Mouse (Mus musculus) gastrocnemius, postnatal 10 days (tissue): ENCODE data around the gene Tsc22d3. TPM values are rescaled to one million over a fixed set of nuclear protein-coding genes. Genes with fewer than 3 reads are reported as not detected.
"Not testable (repeated sequence)": the region's sequence is repeated elsewhere in the genome, so short reads cannot be mapped to it uniquely, and the experiment has no call there.

Experiments used
- DNase-seq: peaks from one replicate; pipeline ENCODE4 v3.0.0; 2021; ENCODE audit warnings: mixed read lengths
- total RNA-seq, 2 experiments: library from RNA; stranded (reverse); gene quantifications; 2 replicates each; pipeline ENCODE4 v1.2.3; 2021

Gene Tsc22d3
- total RNA-seq, 2 experiments from 2014 or later: 105 to 153 TPM

DNA sequence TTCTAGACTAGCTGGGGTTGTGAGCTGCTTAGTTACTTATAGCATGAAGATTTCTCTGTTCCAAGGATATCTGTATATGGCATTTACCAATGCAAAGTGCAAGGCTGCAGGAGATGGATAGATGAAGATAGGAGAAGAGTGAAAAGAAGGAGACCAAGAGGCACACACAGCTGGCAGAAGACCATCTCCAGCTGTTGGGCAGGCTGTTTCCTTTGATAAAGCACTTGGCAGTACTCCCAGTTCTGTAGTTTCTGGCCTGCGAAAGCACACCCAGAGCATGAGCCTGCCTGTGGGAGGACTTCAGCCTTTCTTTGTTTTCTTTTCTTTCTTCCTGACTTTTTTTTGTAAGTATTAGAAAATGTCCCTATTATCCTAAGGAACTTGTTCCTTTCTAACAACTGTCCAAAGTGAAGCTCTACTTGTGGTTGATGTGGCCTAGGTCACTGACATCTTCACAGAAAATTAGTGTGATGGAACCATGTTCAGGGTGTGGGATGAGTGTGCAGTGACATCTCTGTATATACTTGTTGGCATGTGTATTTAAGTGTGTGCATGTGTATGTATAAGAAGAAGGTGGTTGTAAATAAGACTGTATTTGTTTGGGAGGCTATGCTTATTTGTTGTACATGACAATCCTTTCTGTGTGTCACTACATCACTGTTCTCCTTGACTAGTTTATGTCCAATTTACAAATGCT, 32.6 kb downstream of the Tsc22d3 start:
- DNase-seq: no peak

DNA sequence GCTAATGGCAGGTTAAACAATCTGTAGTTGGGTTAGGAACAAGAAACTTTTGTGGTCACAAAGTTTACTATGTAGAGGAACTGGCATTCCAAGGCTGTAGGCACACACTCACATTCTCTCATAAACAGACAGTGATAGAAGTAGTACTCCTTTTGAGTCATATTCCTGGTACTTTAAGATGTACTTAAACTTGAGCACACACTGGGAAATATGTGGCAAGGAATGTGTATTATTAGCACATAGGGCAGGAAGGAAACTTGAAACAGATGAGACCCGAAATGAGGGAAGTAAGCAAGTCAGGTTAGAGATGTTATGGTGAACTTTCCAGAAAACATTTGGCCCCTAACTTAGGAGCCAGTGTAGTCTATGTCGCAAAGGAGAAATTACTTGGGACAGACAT, 34.7 kb downstream of the Tsc22d3 start:
- no peak for DNase-seq

DNA sequence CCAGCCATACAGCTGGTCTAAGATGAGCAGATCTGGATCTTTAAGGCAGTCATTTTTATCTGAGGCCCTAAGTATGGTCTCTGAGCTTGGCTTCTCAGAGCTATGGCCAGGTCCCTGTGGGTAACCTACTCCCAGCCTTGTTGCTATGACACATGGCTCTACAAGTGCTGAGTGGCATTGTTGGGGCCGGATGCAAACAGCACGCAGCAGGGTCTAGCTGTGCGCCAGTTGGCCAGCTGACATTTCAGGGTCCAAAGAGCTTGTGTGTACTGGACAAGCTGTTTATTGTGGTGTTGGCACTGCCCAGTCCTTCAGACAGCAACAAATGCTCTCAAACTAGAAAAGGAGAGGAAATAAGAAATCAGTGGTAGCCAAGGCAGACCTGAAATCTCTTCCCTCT, 35.2 kb downstream of the Tsc22d3 start:
- no peak for DNase-seq

DNA sequence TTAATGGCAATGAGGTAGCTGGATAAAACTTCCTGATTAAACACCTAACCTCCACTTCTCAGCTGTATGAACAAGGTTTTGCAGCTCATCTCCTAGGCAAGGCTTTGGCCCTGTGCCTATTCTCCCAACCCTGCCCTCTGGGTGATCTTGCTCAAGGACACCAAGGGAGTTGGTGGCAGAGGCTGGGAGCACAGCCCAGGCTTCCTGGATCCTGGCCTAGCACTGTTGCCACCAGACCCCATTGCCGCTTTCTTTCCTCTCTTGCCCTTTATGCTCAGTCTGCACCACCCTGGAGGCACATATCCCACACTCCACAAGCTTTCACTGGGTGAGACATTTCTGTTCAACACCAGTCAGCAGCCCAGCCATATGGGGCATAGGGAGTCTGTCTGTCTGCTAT, 35.7 kb downstream of the Tsc22d3 start:
- peak; percentile 23 for DNase-seq

DNA sequence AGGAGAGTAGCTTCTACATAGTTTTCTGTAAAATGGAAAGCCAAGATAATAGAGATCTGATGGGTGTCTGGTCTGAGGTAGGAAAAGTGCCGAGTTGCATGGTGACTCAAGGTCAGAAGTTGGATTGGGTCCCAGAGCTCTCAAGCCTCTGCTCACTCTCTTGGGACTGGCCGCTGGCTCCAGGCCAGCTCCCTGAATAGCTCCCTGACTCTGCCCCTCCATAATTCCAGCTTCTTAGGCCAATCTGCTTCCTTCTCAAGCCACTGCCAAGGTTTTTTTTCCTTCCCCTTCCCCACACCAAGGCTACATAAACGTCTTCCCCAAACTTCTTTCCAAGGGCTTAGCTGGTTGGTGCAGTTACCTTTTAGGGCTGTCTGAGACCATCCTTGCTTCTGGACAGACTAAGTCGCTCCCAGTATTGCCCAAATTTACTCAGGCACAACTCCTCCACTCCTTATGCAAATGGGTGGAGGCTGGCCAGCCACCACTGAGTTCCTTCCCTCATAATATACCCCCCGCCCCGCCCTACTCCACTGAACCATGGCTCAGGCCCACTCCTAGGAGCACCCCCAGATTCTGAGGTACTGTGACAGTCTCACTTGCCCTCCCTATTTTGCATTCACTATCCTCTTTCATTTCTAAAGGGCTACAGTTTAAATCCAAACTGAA, 42.1 kb downstream of the Tsc22d3 start:
- peak; percentile 62 for DNase-seq

DNA sequence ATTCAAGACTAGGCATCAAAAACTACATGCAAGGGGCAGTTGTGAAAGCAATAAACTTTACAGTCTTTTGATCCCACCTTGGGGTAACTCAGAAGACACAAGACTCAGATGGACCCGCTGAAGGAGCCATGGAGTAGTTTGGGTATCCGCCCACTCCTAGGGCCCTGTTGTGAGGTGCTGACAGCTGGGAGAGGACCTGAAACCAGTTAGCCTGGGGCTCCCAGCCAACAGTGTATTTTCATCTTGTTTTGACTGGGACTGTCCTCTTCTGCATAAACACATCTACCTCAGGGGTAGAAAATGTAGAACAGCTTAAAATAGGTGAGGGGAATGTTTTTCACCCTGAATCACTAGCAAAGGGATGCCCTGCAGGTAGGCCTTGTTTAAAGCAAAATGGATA, 44.5 kb downstream of the Tsc22d3 start:
- DNase-seq: no peak

DNA sequence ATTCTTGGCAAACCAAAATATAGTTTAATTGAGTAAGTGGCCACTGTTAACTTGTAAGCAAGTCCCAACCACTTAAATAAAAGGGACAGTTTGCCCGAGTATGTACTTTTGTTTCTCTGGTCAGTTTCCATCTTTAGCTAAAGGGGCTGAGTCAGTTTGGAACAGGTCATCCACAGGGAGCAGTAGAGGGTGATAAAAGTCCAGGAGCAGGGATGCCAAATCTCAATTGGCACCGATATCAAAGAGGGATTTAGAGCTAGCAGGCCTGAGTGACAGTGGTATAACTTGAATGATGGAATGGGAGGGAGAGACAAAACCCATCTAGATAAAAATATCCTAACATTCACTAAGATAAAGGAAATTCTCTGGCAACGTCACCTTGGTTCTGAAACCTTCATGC, 45.0 kb downstream of the Tsc22d3 start:
- DNase-seq: no peak

DNA sequence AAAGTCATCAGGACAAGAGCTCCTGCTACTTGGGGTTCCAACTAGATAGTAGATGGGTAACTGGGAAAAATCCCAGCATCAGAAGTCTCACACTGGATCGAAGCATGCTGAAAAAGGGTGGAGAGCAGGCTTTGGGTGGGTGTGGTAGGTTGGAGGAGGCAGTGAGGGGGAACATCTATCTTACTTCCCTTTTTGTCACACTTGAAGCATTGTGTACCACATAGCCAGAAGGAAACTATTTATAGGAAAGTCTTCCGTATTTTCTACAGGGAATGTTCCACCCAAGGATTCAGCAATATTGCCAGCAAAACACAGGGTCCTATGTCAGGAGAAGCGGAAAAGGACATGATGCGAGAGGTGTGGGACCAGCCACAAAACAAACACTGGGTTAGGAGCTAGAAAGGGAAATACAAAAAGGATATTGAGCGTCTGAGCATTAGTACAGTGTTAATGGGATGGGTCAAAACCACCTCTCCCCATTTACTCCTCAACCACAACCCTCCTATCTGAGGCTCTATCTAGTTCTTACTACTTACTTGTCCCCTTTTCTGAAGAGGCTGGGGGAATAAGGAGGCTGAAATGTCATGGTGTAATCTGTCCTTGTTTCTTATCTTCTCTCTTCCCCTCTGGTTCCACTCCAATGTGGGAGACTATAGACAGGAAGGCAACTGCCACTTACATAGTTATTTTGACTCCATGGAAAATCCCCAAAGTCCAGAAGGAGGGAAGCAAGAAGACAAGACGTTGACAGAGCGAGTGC, 52.6 kb downstream of the Tsc22d3 start:
- DNase-seq: no peak

DNA sequence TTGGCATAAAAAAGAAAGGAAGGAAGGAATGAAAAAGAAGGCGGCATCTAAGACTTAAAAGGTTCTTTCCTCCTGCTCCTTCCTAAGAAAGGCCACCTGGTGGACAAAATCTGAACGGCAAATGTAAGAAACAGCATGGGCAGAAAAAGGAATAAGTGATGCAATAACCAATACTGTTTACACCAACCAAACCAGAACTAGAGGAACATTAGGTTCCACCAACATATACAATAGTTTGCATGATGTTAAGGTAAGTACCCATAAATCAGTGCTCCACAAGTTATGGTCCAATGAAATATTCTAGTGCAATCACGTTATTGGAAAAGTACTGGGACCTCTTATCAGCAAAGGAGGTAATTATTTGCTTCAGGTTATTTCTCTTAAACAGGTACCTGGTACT, 55.7 kb downstream of the Tsc22d3 start:
- DNase-seq: peak; percentile 44

DNA sequence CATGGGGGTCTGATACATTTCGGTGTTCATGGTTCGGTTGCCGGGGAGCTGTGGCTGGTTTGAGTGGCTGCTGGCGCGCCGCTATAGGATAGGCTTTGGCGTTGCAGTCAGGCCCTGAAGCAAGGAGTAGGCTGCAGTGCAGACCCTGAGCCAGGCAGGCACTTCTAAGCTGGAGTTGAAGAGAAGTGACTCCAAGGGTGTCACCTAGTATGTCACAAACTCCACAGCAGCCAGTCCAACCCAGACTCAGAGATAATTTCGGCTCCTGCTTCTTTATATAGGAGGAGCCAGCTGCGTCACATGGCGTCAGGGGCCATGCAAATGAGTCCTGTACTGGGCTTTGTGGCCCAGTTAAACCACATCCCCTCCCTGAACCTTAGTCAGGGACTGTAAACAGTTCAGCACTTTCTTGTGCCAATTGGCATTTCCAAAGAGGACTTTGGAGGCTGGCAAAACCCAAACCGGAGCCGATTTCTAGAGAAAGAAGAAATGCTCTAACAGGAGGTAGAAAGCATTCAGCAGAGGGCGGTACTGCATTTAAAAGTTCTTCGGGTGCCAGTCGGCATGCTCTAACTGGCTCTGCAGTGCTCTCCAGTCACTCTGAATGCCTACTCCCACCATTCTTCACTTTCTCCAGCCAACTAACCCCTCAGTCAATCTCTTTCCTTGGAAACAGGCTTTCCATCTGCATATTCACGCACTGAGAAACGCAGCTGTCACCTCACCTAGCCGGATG, 57.4 kb downstream of the Tsc22d3 start:
- peak; percentile 50 for DNase-seq

DNA sequence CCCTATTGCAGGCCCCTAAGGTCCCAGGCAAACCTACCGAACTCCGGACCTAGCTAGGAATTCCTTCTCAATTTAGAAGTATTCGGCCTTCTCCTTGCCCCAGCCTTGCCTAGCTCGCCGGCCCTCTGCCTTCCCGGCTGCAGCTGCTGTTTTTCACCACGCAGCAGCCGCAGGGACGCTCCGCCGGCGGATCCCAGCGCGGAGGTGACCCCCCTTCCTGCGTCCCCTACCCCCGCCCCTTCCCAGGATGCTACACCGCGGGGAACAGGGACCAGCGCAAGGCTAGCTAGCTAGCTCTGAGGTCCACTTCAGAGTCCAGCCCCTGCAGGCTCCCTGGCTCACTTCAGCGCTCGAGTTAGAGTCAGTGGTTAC, 58.0 kb downstream of the Tsc22d3 start:
- peak; percentile 58 for DNase-seq

DNA sequence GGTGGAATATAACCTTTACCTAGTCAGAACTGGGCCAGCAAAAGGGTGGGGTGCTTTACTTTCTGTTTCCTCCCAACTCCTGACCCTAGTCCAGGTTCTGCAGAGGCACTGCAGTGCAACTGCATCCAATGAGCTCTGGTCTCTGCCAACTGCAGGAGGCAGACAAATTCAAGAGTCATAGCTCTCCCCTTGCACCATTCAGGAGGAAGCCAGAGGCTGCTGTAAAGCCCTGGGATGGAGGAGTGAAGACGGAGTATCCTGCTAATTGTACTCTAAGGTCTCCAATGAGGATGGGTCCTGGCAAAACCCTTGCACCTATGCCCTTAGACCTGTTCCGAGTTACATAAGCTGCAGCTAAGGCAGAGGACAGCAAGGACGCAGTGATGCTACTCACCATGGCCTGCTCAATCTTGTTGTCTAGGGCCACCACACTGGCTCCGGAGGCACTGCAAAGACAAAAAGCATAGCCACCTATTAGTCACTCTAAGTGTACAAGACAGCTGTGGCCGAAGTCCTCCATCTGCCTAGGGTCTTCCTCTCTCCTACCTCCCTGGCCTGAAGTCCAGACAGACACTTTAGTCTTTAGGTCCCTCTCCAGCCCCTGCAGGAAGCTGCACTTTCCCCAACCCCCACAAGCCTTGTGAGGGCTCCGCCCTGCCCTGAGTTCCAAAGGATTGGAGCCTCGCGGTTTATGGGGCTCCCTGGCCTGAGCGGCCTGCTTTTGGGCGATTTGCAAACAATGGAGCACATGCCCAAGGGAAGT, 58.6 kb downstream of the Tsc22d3 start:
- peak; percentile 29 for DNase-seq

DNA sequence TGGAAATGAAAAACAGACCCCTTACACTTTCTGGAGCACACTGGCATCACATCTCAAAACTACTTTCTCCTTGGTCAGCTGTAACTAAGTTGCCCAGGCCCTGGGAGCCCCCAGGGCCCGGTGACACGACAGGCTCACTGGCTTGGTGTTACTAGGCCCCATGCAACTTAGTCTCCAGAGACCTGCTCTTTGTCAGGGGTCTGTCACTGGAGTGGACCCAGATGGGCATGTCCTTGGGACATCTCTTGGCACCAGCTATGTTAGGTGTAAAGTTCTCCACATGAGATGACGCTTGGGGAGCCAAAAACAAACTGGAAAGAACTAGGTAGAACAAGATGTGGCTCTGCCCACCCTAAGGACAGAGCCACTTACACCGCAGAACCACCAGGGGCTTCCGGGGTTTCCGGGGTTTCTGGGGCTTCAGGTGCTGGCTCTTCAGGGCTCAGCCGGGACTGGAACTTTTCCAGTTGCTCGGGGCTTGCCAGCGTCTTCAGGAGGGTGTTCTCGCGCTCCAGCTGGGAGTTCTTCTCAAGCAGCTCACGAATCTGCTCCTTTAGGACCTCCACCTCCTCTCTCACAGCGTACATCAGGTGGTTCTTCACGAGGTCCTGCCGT, 59.9 kb downstream of the Tsc22d3 start:
- peak; percentile 10 for DNase-seq

DNA sequence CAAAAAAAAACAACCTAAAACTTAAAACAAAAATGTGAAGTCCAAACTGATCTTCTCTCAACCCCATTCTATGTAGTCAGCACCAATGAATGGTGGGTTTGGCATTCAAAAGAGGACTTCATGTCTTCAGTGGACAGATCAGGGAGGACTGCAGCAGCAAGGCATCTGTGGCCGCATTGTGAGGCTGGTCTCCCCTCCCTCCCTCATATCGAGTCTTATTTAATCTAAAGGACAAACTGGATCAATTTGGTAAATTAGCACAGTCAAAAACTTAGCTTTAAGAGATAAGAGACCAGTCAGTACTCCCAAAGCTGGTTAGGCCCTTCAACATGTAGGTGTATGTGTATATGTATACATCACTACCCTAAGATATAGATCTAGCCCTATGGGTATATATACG, 60.6 kb downstream of the Tsc22d3 start:
- DNase-seq: not testable (repeated sequence)

DNA sequence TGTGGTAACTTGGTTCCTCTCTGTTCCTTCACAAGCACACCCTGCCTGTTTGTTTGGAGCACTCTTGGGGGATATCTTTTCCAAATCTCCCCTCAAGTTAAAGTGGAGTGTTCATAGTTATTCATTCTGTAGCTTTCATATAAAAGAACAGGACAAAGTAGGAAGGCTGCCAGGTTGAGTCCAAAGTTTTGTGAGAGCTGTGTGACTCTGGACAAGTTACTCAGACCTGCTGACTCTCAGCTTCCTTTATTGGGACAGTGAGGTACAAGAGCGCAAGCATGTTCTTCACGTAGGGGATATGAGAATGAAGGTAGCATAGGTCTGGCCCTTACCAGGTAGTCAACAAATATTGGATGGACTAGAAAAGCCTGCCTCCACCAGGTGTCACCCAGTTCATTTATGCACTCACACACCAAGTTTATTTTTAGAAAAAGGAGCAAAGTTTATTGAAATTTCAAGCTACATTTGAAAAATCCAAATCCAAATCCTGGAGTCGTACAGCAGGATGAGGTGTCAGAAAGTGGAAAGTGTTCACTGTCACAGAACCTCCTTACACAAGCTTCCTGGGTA, 61.3 kb downstream of the Tsc22d3 start:
- DNase-seq: no peak

DNA sequence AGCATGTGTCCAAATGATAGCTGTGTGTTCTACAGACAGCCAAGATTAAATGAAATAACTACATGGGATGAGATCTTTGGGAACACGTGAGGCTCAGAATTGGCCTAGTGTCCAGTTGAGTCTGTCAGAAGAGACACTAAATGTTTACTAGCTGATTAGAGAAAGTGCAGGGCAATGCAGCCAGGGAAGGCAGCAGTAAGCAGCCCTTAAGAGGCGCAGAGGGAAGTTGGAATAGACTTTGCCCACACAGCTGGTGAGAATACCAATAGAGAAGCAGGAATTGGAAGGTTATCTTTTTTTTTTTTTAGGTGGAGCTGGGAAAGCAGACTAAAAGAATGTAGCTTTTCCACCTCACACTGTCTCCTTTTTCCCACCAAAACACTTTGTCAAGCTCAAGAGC, 61.8 kb downstream of the Tsc22d3 start:
- no peak for DNase-seq

DNA sequence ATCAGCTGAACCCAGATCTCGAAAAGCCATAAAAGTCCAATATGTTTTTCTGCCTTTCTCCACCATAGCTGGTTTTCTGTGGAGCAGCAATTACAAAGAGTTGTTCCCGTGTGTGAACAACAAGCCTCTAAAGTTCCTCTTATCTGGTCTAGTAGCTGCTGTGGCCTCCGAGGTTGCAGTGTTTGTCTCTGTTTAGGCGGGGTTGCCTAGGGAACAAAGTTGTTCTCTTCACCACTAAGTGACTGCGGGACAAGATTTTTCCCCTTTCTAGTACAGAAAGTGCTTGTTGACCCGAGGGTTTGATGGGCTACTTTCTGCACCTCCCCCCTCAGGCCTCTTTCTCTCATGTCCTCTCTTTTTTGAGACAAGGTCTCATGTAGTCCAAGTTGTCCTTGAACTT, 62.8 kb downstream of the Tsc22d3 start:
- no peak for DNase-seq

DNA sequence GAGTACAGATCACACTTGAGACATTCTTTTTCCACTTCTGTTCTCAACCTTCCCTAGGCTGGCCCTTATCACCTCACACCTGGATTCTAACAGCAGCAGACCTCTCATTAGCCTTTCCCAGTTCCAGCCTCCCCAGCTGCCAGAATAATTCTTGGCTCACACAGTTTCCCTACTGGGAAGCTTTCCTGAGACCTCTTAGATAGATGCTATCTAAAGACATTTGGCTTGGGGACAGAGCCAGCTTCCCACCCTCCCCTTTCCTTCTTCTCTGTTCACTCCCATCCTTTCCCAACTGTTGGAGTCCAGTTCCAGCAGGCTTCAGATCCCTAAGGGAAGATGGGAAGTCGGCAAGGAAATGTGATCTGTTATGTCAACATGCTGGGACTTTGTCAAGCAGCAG, 65.0 kb downstream of the Tsc22d3 start:
- DNase-seq: no peak

DNA sequence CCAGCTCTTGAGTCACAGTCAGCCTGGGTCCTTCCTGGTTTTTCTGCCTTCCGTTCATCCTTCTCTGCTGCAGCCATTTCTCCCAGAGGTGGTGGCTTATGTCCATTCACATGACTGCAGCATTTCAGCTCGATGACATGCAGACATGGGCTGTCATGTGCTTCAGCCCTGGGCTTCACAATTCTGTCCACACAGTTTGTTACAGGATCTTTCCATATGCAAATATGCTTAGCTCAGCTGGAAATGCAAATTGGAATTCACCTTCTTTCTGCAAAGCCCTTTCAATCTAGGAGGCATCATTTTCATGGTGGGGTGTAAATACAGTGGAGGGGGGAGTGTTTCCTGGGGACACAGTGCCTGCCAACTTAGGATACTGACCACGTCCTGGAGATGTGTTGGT, 66.2 kb downstream of the Tsc22d3 start:
- no peak for DNase-seq

DNA sequence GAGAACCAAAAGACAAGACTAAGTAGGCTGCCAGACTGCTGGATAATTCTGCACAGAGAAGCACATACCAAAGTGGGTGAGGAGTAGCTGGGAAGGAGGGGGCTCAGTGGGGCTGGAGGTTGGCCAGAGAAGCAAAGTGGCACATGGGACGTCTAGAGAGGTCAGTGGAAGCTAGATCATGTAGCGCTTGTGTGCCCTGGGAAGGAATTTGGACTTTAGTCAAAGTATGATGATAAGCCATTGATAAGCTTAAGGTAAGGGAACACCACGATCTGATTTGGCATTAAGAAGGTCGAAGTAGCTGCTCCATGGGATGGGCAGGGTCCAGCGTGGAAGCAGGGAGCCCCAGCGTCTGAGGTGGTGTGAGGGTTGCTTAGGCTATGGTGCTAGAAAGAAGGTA, 68.1 kb downstream of the Tsc22d3 start:
- no peak for DNase-seq

DNA sequence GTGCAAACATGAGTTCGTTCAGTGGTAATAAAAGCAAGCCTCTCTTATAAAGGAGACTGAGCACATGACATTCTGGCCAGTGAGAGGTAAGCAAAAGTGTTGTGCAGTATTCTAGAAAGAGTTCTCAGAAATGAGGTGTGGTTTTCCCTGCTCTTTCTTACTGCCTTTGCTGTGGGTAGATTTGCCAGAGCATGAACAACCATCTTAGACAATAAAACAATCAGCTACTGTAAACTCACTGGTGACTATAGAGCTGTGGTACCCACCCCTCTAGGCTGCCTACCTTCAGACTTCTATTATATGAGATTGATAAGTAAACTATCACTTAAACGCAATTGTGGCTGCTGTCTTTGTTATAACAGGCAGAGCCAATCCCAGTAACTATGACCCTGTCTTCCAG, 69.1 kb downstream of the Tsc22d3 start:
- no peak for DNase-seq
